In genomic region chr3:87097205-87097604, GRCm38 (mm10) we compare ENCODE assay signal across 17 mouse cellular contexts.
"Had no signal": no experiment of that assay in that cellular context is flagged by ENCODE, and none has a peak within 500 bp of the region (broad histone marks: within the 10 kb centered on the region; RNA-seq: fewer than 3 reads in every experiment).

No protein-coding gene starts in this region.

- H3K4me2 ChIP-seq: lung, embryonic 14.5 days; midbrain, embryonic 11.5 days; midbrain, embryonic 13.5 days; midbrain, embryonic 15.5 days; neural tube, embryonic 12.5 days had no signal

- ATAC-seq: midbrain, embryonic 15.5 days had no signal

- H3K9me3 ChIP-seq: megakaryocyte, embryonic 14.5 days; midbrain, embryonic 13.5 days; midbrain, embryonic 15.5 days; neural tube, embryonic 12.5 days had no signal

- H3K4me3 ChIP-seq: megakaryocyte, embryonic 14.5 days; midbrain, embryonic 13.5 days; midbrain, embryonic 15.5 days; neural tube, embryonic 12.5 days had no signal

- DNase-seq: lung, adult 18-20 months; lung, embryonic 14.5 days; lung, postnatal 10 days; lung, postnatal 36 days; right cerebral cortex, adult 18-20 months; right cerebral cortex, postnatal 25 days; right cerebral cortex, postnatal 4 days; spleen, adult 18-20 months; thymus, adult 18-20 months; thymus, postnatal 14 days; thymus, postnatal 36 days had no signal

- H3K27me3 ChIP-seq: midbrain, embryonic 13.5 days; midbrain, embryonic 15.5 days; neural tube, embryonic 12.5 days had no signal

- H3K4me1 ChIP-seq: megakaryocyte, embryonic 14.5 days had no signal

- H3K27ac ChIP-seq: macrophage; midbrain, embryonic 13.5 days; midbrain, embryonic 15.5 days; neural tube, embryonic 12.5 days had no signal

- H3K9ac ChIP-seq: lung, embryonic 14.5 days; midbrain, embryonic 13.5 days; midbrain, embryonic 15.5 days; neural tube, embryonic 12.5 days had no signal

- H3K36me3 ChIP-seq: midbrain, embryonic 15.5 days had no signal
